Mouse (Mus musculus) megakaryocyte, embryonic 14.5 days (primary cell): ENCODE results near the gene Smug1.

Source experiments
- FLI1 ChIP-seq: IDR thresholded peaks from 2 replicates; pipeline ENCODE4 v1.6.1; 2012; ENCODE audit warnings: low read length, inconsistent platforms, mixed read lengths
- GATA1 ChIP-seq: IDR thresholded peaks from 3 replicates; pipeline ENCODE4 v1.6.1; 2012; ENCODE audit warnings: mixed read lengths, low read length, inconsistent platforms, borderline replicate concordance

- no peak for TF ChIP-seq FLI1
- TF ChIP-seq GATA1: no peak
Measured at GRCm38 (mm10) chr15:103121416-103121815, 45.5 kb downstream of the Smug1 start.
